Mouse (Mus musculus) megakaryocyte, embryonic 14.5 days (primary cell): ENCODE data around the gene Pdpk1.

Experiments used
- FLI1 ChIP-seq: IDR thresholded peaks from 2 replicates; pipeline ENCODE4 v1.6.1; 2012; ENCODE audit warnings: low read length, inconsistent platforms, mixed read lengths
- GATA1 ChIP-seq: IDR thresholded peaks from 3 replicates; pipeline ENCODE4 v1.6.1; 2012; ENCODE audit warnings: mixed read lengths, low read length, inconsistent platforms, borderline replicate concordance

DNA sequence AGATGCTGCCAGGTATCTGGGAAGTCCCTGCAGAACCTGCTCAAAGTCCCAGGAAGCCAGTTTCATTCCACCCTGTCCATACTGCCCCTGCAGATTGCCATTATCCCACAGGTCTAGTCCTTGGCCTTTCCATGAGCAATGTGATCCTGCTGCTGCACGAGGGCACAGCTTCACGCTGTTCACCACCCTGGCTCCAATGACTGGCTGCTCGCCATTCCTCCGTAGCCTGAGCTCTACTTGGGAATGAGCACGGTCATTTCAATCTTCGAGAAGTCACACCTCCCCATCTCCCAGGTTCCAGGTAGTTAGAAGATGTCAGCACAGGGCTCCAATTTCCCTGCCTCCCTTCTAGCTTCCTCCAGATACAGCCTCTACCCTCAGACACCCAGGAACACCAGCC lies 6.4 kb upstream of the Pdpk1 start:
- no peak for TF ChIP-seq GATA1
- TF ChIP-seq FLI1, result no peak
